Mouse (Mus musculus) stomach, postnatal 0 days (tissue): ENCODE measurements around the gene Rnf34. TPM values are rescaled to one million over a fixed set of nuclear protein-coding genes. Genes with fewer than 3 reads are reported as not detected.
A peak's percentile ranks its signal among the peaks of the same experiment; 100 is the strongest.

Experiments
- ATAC-seq: fragments of 200-750 bp; cut with Nextera tagmentation; 2 replicates; pipeline ENCODE4 v1.8.0; 2017; ENCODE audit not compliant: low FRiP score, low TSS enrichment
- DNase-seq: peaks from one replicate; pipeline ENCODE4 v3.0.0-alpha.2; 2016; ENCODE audit warnings: low spot score
- H3K27ac ChIP-seq: fragments of 300-500 bp; sonication (generic); replicated peaks from 2 replicates; pipeline ENCODE4 v1.5.1; 2014; ENCODE audit warnings: mild to moderate bottlenecking, control low read depth
- H3K27me3 ChIP-seq: fragments of 300-500 bp; sonication (generic); 2 replicates; pipeline ENCODE4 v1.6.1; 2014; ENCODE audit warnings: low read length; ENCODE audit not compliant: control insufficient read depth, insufficient read depth
- H3K36me3 ChIP-seq: fragments of 300-500 bp; sonication (generic); 2 replicates; pipeline ENCODE4 v1.6.1; 2014; ENCODE audit warnings: low read length, mixed read lengths; ENCODE audit not compliant: control insufficient read depth, insufficient read depth
- H3K4me1 ChIP-seq: fragments of 300-500 bp; sonication (generic); replicated peaks from 2 replicates; pipeline ENCODE4 v1.6.1; 2014; ENCODE audit warnings: antibody characterized with exemption; ENCODE audit not compliant: control insufficient read depth, insufficient read depth
- H3K4me2 ChIP-seq: fragments of 300-500 bp; sonication (generic); replicated peaks from 2 replicates; pipeline ENCODE4 v1.6.1; 2014; ENCODE audit warnings: low read depth, mild to moderate bottlenecking, control low read depth, moderate library complexity
- H3K4me3 ChIP-seq: fragments of 300-500 bp; sonication (generic); 2 replicates; pipeline ENCODE4 v1.5.1; 2014; ENCODE audit warnings: low read depth, low read length, control low read depth
- H3K9ac ChIP-seq: fragments of 300-500 bp; sonication (generic); 2 replicates; pipeline ENCODE4 v1.6.1; 2014; ENCODE audit warnings: mild to moderate bottlenecking, low read length, control low read depth, mixed read lengths
- H3K9me3 ChIP-seq: fragments of 300-500 bp; sonication (generic); 2 replicates; pipeline ENCODE4 v1.6.1; 2016; ENCODE audit warnings: low read length; ENCODE audit not compliant: control insufficient read depth
- CTCF ChIP-seq: IDR thresholded peaks from 2 replicates; pipeline ENCODE4 v1.5.1; 2016; ENCODE audit warnings: antibody characterized with exemption, low read depth, mild to moderate bottlenecking, moderate library complexity
- EP300 ChIP-seq: optimal IDR thresholded peaks from 2 replicates; pipeline ENCODE3; 2016; ENCODE audit warnings: antibody characterized with exemption
- WGBS: fragments of 180-500 bp; shearing (Covaris S2); extraction: QIAGEN DNeasy Blood & Tissue Kit; methylation state at CpG from one replicate; pipeline ENCODE4 v1.1.7; 2014; 5-methylcytosine and 5-hydroxymethylcytosine counted together
- polyA plus RNA-seq: library from polyadenylated mRNA; unstranded; fragments of >200 nt; fragmentation: Nextera tagmentation; extraction: Ambion mirVana; gene quantifications from 2 replicates; pipeline ENCODE4 v1.2.1, GENCODE M21; 2015

The Rnf34 gene
- polyA plus RNA-seq, 1 experiment from 2014 or later = 19.1 TPM

DNA sequence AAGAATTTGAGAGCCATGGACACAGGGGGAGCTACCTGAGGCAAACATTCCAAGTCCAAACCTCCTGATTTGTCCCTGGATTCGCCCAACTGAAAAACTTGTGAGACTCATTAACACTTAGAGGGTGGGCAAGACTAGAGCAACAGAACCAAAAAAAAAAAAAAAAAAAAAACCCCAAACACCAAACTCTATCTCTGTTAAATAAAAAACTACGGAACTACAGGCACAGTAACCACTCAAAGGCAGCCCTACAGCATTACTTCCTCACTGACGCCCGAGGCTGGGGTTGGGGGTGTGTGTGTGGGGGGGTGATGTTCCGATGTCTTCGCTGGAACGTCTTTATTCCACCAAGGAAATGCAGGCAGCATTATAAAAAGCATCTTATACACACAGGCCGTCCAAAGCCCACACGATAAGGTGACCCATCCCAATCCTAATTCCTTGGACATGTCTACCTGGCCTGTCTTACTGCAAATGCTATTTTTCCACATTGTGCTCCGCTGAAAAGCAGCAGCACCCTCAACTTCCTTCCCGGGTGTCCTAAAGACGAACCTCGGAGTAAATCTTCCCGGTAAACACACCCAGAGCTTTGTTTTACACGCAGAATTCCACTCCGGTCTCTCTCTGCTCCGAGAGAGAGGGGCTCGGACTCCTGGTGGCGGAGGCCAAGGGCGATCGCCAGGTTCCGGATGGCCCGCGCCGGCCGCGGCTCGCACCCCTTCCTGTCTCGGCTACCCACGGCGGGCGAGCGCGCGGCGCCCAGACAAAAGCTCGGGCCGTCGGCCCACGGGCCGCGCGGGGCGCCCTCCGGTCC lies 49.3 kb downstream of the Rnf34 start:
- Histone ChIP-seq H3K9me3 (no peaks in the 10 kb centered on the region), H3K27ac (peak overlapping the region; percentile 90), H3K36me3 (no peaks in the 10 kb centered on the region), H3K4me3 (peak overlapping the region; percentile 70), H3K9ac (peak overlapping the region; percentile 80), H3K4me1 (no peaks in the 10 kb centered on the region), H3K4me2 (peak overlapping the region; percentile 92), H3K27me3 (no peaks in the 10 kb centered on the region)
- ATAC-seq = peak; percentile 0; the same call in 1 of the 2 replicates
- TF ChIP-seq EP300 (no peak), CTCF (no peak)
- 2% methylated on average over 42 of the region's 45 CpGs for WGBS
- peak; percentile 50 for DNase-seq

DNA sequence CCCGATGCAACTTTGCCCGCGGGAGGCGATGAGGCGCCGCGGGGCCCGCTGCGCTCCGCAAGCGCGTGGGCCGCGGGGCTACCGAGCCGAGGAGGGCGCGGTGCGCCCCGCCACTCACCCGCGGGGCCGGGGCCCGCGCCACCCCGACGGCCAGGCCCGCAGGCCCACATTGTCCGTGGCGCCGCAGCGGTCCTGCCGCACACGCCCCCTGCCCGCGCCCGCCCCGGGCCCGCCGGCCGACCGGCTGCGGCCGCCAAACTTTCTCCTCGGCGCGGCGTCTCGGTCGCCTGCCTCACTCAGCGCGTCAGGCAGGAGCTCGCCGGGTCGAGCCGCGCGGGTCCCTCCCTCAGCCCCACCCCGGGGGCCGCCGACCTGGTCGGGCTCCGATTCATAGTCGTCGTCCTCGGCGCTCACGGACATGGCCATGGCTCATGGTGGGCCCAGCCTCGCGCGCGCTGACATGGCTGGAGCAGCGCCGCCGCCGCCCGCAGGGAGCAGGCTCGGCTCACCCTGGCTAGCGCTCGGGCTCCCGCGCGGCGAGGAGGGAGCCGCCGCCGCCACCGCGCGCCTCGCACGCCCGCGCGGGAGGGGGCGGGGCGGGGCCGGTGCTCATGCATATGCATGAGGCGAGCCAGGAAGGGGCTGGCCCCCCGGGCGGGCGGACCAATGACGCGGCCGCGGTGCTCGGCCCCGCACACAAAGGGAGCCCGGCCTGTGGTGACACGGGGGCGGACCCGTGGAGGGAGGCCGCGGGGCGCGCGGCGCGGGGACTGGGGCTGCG lies 50.1 kb downstream of the Rnf34 start:
- Histone ChIP-seq H3K4me3 (peak overlapping the region; percentile 70), H3K9ac (peak overlapping the region; percentile 80), H3K27ac (peak overlapping the region; percentile 90), H3K27me3 (no peaks in the 10 kb centered on the region), H3K36me3 (no peaks in the 10 kb centered on the region), H3K9me3 (no peaks in the 10 kb centered on the region), H3K4me1 (no peaks in the 10 kb centered on the region), H3K4me2 (peak overlapping the region; percentile 92)
- under 1% methylated on average over 67 of the region's 120 CpGs for WGBS
- DNase-seq = peak; percentile 95
- peak; percentile 42; the same call in 1 of the 2 replicates for TF ChIP-seq CTCF
- TF ChIP-seq EP300 = no peak
- peak; percentile 97 for ATAC-seq

DNA sequence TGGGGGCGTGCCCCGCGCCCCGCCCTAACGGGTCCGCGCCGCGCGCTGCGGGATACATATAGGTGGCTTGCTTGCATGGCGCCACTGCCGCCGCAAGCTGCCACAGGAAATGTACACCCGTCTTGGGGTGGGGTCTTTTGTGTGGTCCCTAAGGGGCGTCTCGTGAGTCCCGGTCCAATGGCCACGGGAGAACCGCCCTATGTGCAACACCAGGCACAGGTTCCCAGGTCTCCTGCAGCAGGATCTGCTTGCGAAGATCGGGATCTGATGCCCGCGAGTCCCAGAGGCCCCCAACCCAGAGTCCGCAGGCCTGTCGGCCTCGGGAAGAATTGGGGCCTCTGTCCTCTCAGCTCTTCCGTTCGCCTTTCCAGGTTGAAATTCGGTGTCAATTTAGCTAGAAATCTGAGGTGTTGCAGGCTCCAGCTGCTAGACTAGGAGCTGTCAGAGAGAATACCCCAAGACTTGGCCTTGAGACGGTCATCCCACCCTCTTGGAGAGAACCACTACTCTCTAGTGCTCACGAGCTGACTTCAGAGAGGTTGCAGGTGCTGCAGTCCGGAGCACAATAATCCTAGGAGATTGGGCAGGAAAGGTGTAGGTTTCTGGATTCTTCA lies 50.8 kb downstream of the Rnf34 start:
- peak overlapping the region; percentile 80 for H3K9ac ChIP-seq
- no peaks in the 10 kb centered on the region for H3K36me3 ChIP-seq
- H3K9me3 ChIP-seq = no peaks in the 10 kb centered on the region
- ATAC-seq (no peak), DNase-seq (no peak)
- H3K4me2 ChIP-seq = peak overlapping the region; percentile 92
- WGBS = 3% methylated on average over 28 of the region's 33 CpGs
- H3K27me3 ChIP-seq = no peaks in the 10 kb centered on the region
- no peak for TF ChIP-seq CTCF
- H3K4me3 ChIP-seq = peak overlapping the region; percentile 70
- no peaks in the 10 kb centered on the region for H3K4me1 ChIP-seq
- H3K27ac ChIP-seq = peak overlapping the region; percentile 90

DNA sequence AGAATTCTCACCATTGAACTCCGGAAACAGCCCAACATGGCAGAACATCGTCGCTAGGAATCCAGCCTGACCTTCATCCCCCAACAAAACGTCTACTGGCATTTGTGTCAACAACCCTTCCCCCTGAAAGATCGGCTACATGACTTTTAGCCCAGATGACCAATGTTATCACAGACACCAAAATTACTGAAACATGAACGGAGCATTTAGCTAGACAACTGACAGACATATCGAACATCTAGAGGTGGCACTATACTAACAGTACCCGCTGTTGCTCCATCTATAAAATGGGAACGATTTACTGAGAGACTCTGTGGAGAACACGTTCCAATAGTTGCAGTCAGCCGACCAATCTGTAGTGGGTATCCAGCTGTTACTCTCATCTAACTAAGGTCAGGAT lies 51.3 kb downstream of the Rnf34 start:
- TF ChIP-seq EP300 (no peak), CTCF (no peak)
- WGBS = 65% methylated on average over 11 of the region's 11 CpGs

DNA sequence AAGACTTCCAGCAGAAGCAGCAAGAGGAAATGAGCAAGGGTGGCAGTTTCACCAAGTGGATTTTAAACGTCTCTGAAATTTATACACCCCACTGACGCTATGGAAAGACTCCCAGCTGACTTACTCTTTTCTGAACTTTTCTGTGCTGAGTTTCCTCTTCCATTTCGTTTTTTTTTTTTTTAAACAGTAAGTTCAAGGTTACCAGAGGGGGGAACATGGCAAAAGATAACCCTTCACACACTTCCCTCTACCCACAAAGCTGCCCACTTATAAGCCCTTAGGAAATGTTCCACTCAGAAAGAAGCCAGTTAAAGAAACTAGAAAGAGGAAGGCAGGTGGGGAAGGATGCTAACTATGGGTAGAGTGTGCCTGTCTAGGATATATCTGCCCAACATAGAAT lies 51.8 kb downstream of the Rnf34 start:
- WGBS = 50% methylated on average over 3 of the region's 3 CpGs
- Histone ChIP-seq H3K4me2 (no peak overlapping the region), H3K9me3 (no peaks in the 10 kb centered on the region), H3K27ac (no peak overlapping the region), H3K4me3 (no peak overlapping the region), H3K36me3 (no peaks in the 10 kb centered on the region), H3K4me1 (no peaks in the 10 kb centered on the region), H3K27me3 (no peaks in the 10 kb centered on the region), H3K9ac (no peak overlapping the region)
- DNase-seq (no peak), ATAC-seq (no peak)
- no peak for TF ChIP-seq CTCF

More for the DNA sequence above, 51.3 kb downstream of the Rnf34 start:
- Histone ChIP-seq H3K9me3 (no peaks in the 10 kb centered on the region), H3K9ac (no peak overlapping the region), H3K27ac (no peak overlapping the region), H3K4me3 (no peak overlapping the region), H3K4me1 (no peaks in the 10 kb centered on the region), H3K36me3 (no peaks in the 10 kb centered on the region), H3K4me2 (no peak overlapping the region; the same call in 1 of the 2 replicates), H3K27me3 (no peaks in the 10 kb centered on the region)
- ATAC-seq = no peak
- DNase-seq = no peak
